Mouse (Mus musculus): ENCODE data around the gene Lcn2. TPM values are rescaled to one million over a fixed set of nuclear protein-coding genes. Genes with fewer than 3 reads are reported as not detected.

The Lcn2 gene
- total and polyA plus RNA-seq, 2 experiments = 10.0 to 29.3 TPM

DNA sequence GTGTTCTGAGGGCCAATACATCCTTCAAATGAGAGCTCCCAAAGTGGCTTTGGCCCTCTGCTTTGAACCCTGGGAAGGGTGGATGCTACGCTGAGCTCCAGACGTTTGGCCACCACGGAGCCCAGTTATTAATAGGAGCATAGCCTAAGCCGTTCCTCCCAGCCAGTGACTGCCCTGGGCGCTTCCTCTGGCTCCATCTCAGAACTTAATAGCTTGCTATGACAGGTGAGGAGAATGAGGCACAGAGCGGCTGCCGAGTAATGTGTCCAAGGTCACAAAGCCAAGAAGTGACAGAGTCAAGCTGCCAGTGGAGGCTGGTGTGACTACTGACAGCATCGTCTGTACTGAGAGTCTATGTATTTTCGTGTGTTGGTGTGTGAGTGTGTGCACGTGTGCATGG is 31.8 kb downstream of the Lcn2 start:
- no peaks in the 10 kb centered on the region for H3K36me3 ChIP-seq (ENCODE audit: control insufficient read depth, insufficient read depth, low read length)
- H3K4me1 ChIP-seq (ENCODE audit: control insufficient read depth, insufficient read depth, low read length) = no peaks in the 10 kb centered on the region
- H3K79me2 ChIP-seq (ENCODE audit: control insufficient read depth, insufficient read depth, low read length) = no peaks in the 10 kb centered on the region
- peaks cover 12% of the 10 kb centered on the region; the same call in 1 of the 2 replicates for H3K27me3 ChIP-seq (ENCODE audit: control insufficient read depth, insufficient read depth, low read length)
- H3K9ac ChIP-seq (ENCODE audit: low read depth, low read length) = no peak overlapping the region
- no peak overlapping the region for H3K4me3 ChIP-seq (ENCODE audit: insufficient read depth, low read depth, low read length)
- WGBS = 84% methylated on average over 10 of the region's 10 CpGs
- TF ChIP-seq POLR2A (IDR thresholded peaks at IDR 0.05; ENCODE audit: extremely low read depth, insufficient read depth, low read length) (no peak), CTCF (IDR thresholded peaks at IDR 0.05; ENCODE audit: low read depth, low read length) (no peak)
- no peak overlapping the region for H3K27ac ChIP-seq (replicated peaks; ENCODE audit: insufficient read depth, low read depth, low read length)
- no peak for DNase-seq (ENCODE audit: extremely low read depth, low read depth, low spot score)

DNA sequence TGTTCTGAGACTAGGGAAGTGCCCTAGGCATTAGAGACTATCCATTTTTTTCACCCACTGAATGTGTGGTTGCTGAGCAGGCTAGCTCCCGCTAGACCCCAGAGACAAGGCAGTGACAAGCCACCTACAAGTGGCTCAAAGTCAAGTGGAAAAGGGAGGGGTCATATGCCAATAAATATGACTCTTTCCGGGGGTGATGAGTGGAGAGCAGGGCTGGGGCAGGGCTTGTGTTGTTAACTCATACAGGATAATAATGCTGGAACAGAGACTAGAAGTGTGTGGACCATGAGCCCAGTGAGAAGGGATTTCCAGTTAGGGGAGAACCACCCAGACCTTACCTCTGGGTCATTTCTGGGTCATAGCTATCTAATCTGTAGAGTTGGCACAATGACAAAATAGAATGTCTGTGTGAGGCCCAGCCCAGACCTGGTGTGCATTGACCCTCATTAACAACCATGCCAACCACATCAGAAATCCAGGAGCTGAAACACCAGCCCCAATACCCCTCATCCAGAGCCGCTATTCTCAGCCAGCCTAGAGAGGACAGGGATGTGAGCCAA is 33.6 kb downstream of the Lcn2 start:
- H3K9ac ChIP-seq (ENCODE audit: low read depth, low read length) = no peak overlapping the region
- H3K27ac ChIP-seq (replicated peaks; ENCODE audit: insufficient read depth, low read depth, low read length) = no peak overlapping the region
- no peak overlapping the region for H3K4me3 ChIP-seq (ENCODE audit: insufficient read depth, low read depth, low read length)
- no peaks in the 10 kb centered on the region for H3K36me3 ChIP-seq (ENCODE audit: control insufficient read depth, insufficient read depth, low read length)
- H3K79me2 ChIP-seq (ENCODE audit: control insufficient read depth, insufficient read depth, low read length) = no peaks in the 10 kb centered on the region
- TF ChIP-seq CTCF (IDR thresholded peaks at IDR 0.05; ENCODE audit: low read depth, low read length) (no peak), POLR2A (IDR thresholded peaks at IDR 0.05; ENCODE audit: extremely low read depth, insufficient read depth, low read length) (no peak)
- no peak for DNase-seq (ENCODE audit: extremely low read depth, low read depth, low spot score)
- WGBS = 85% methylated on average over 3 of the region's 3 CpGs
- peaks cover 12% of the 10 kb centered on the region; the same call in 1 of the 2 replicates for H3K27me3 ChIP-seq (ENCODE audit: control insufficient read depth, insufficient read depth, low read length)
- H3K4me1 ChIP-seq (ENCODE audit: control insufficient read depth, insufficient read depth, low read length) = no peaks in the 10 kb centered on the region

DNA sequence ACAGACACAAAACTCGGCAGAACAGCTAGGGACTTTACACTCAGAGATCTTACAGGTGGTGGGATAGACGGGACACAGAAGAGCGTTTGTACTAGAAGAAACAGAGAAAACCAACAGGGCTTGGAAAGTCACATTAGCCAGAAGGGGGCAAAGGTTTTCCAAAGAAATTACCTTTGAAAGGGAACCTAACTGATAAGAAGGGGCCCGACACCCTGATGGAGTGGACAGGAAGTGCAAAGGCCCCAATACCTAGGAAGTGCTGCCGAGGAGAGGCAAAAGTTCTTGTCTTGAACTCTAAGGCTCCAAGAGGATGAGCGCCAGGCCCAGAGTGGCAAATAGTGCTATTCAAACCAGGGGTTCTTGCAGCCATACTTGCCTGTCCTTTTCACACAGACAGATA is 34.2 kb downstream of the Lcn2 start:
- Histone ChIP-seq H3K4me1 (ENCODE audit: control insufficient read depth, insufficient read depth, low read length) (no peaks in the 10 kb centered on the region), H3K27me3 (ENCODE audit: control insufficient read depth, insufficient read depth, low read length) (peaks cover 12% of the 10 kb centered on the region; the same call in 1 of the 2 replicates), H3K36me3 (ENCODE audit: control insufficient read depth, insufficient read depth, low read length) (no peaks in the 10 kb centered on the region), H3K9ac (ENCODE audit: low read depth, low read length) (no peak overlapping the region), H3K79me2 (ENCODE audit: control insufficient read depth, insufficient read depth, low read length) (no peaks in the 10 kb centered on the region), H3K27ac (replicated peaks; ENCODE audit: insufficient read depth, low read depth, low read length) (no peak overlapping the region), H3K4me3 (ENCODE audit: insufficient read depth, low read depth, low read length) (no peak overlapping the region)
- TF ChIP-seq POLR2A (IDR thresholded peaks at IDR 0.05; ENCODE audit: extremely low read depth, insufficient read depth, low read length) = no peak
- no peak for TF ChIP-seq CTCF (IDR thresholded peaks at IDR 0.05; ENCODE audit: low read depth, low read length)
- no peak for DNase-seq (ENCODE audit: extremely low read depth, low read depth, low spot score)
- 54% methylated on average over 6 of the region's 6 CpGs for WGBS

- under 1% methylated on average over 63 of the region's 63 CpGs for WGBS
- Histone ChIP-seq H3K36me3 (ENCODE audit: control insufficient read depth, insufficient read depth, low read length) (no peaks in the 10 kb centered on the region), H3K9ac (ENCODE audit: low read depth, low read length) (peak within 1 kb of the TSS; percentile 73), H3K79me2 (ENCODE audit: control insufficient read depth, insufficient read depth, low read length) (no peaks in the 10 kb centered on the region), H3K27me3 (ENCODE audit: control insufficient read depth, insufficient read depth, low read length) (peaks cover 12% of the 10 kb centered on the region; the same call in 1 of the 2 replicates), H3K27ac (replicated peaks; ENCODE audit: insufficient read depth, low read depth, low read length) (no peak within 1 kb of the TSS), H3K4me3 (ENCODE audit: insufficient read depth, low read depth, low read length) (peak within 1 kb of the TSS; percentile 65), H3K4me1 (ENCODE audit: control insufficient read depth, insufficient read depth, low read length) (no peaks in the 10 kb centered on the region)
- DNase-seq (ENCODE audit: extremely low read depth, low read depth, low spot score) = peak; percentile 45
- TF ChIP-seq POLR2A (IDR thresholded peaks at IDR 0.05; ENCODE audit: extremely low read depth, insufficient read depth, low read length) = no peak
- peak; percentile 85 for TF ChIP-seq CTCF (IDR thresholded peaks at IDR 0.05; ENCODE audit: low read depth, low read length)
These were observed 35.0 kb downstream of the Lcn2 start, which contains the start of gene Dnm1 for GRCm38 (mm10) chr2:32353007-32353542. Dnm1 (minus strand) TSS chr2:32353338.

DNA sequence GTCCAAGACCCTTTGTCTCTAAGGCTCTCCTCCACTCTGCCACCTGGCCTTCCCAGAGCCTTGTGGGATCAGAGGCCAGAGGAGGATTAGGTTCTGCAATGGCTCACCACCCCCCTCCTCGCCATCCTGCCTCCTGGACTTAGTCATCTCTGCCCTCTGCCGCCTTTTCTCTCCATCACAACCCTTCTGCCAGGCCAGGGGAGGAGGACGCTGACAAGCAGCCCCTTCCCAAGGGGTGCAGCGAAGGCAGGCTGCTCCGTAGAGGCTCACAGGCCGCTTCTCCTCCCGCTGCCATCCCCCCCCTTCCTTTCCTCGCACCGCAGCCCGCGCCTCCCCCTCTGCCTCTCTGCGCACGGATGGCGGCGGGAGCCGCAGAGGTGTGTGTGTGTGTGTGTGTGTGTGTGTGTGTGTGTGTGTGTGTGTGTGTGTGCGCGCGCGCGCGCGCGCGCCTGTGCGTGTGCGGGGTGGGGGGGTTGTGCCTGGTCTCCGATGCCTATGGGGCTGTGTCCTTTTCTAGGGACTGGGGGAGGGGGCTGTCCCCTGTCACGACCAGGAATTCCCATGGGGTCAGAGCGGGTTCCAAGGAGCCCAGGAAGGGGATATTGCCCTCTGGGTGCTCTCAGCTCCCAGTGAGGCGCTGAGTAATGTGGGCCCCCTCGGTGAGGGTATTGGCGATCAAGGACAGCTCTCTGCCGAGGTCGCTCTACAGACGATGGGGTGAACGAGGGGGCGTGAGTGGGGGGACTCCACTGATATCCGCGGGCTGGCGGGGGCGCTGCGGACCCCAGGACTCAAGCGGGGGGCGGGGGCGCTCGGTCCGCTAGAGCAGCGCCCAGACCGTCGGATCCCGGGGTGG is 35.7 kb downstream of the Lcn2 start, which contains the start of gene Ciz1:
TSS of gene Ciz1 (plus strand) at position 177 of the 856 bp plus-strand sequence.
- Histone ChIP-seq H3K79me2 (ENCODE audit: control insufficient read depth, insufficient read depth, low read length) (no peaks in the 10 kb centered on the region), H3K27ac (replicated peaks; ENCODE audit: insufficient read depth, low read depth, low read length) (no peak within 1 kb of the TSS), H3K4me3 (ENCODE audit: insufficient read depth, low read depth, low read length) (peak within 1 kb of the TSS; percentile 65), H3K36me3 (ENCODE audit: control insufficient read depth, insufficient read depth, low read length) (no peaks in the 10 kb centered on the region), H3K27me3 (ENCODE audit: control insufficient read depth, insufficient read depth, low read length) (peaks cover 12% of the 10 kb centered on the region; the same call in 1 of the 2 replicates), H3K9ac (ENCODE audit: low read depth, low read length) (peak within 1 kb of the TSS; percentile 73), H3K4me1 (ENCODE audit: control insufficient read depth, insufficient read depth, low read length) (no peaks in the 10 kb centered on the region)
- 5% methylated on average over 34 of the region's 52 CpGs for WGBS
- DNase-seq (ENCODE audit: extremely low read depth, low read depth, low spot score) = no peak
- TF ChIP-seq POLR2A (IDR thresholded peaks at IDR 0.05; ENCODE audit: extremely low read depth, insufficient read depth, low read length) (no peak), CTCF (IDR thresholded peaks at IDR 0.05; ENCODE audit: low read depth, low read length) (no peak)

Data from liver, adult 2 months (tissue).